Mouse (Mus musculus) lung, postnatal 0 days (tissue): ENCODE measurements at regions not wholly inside any gene's neighbourhood (a gene's known extent, or its start where the extent isn't known, plus 50 kb on each side); places are given as distances from the start of the nearest gene placed in this dataset.

Experiments used
- ATAC-seq: fragments of 200-750 bp; cut with Nextera tagmentation; 2 replicates; pipeline ENCODE4 v1.8.0; 2017; ENCODE audit warnings: moderate library complexity
- DNase-seq: peaks from one replicate; pipeline ENCODE4 v3.0.0-alpha.2; 2016; ENCODE audit warnings: low spot score
- H3K27ac ChIP-seq: fragments of 300-500 bp; sonication (generic); 2 replicates; pipeline ENCODE4 v1.5.1; 2014; ENCODE audit warnings: antibody characterized with exemption, mild to moderate bottlenecking, low read length, mixed read lengths
- H3K27me3 ChIP-seq: fragments of 300-500 bp; sonication (generic); replicated peaks from 2 replicates; pipeline ENCODE4 v1.6.1; 2014; ENCODE audit warnings: low read length, mixed read lengths; ENCODE audit not compliant: insufficient read depth
- H3K36me3 ChIP-seq: fragments of 300-500 bp; sonication (generic); 2 replicates; pipeline ENCODE4 v1.6.1; 2014; ENCODE audit warnings: low read length, mixed read lengths; ENCODE audit not compliant: insufficient read depth
- H3K4me1 ChIP-seq: fragments of 300-500 bp; sonication (generic); 2 replicates; pipeline ENCODE4 v1.6.1; 2014; ENCODE audit warnings: antibody characterized with exemption, low read depth, low read length, mixed read lengths; ENCODE audit not compliant: insufficient read depth
- H3K4me2 ChIP-seq: fragments of 300-500 bp; sonication (generic); replicated peaks from 2 replicates; pipeline ENCODE4 v1.6.1; 2014; ENCODE audit warnings: low read depth, mild to moderate bottlenecking, low read length, moderate library complexity, mixed read lengths
- H3K4me3 ChIP-seq: fragments of 300-500 bp; sonication (generic); 2 replicates; pipeline ENCODE4 v1.5.1; 2014; ENCODE audit warnings: low read depth, low read length
- H3K9ac ChIP-seq: fragments of 300-500 bp; sonication (generic); replicated peaks from 2 replicates; pipeline ENCODE4 v1.6.1; 2014; ENCODE audit warnings: low read depth, mild to moderate bottlenecking
- H3K9me3 ChIP-seq: fragments of 300-500 bp; sonication (generic); 2 replicates; pipeline ENCODE4 v1.6.1; 2016; ENCODE audit warnings: low read length, mixed read lengths
- CTCF ChIP-seq: IDR thresholded peaks from 2 replicates; pipeline ENCODE4 v1.5.1; 2016; ENCODE audit warnings: antibody characterized with exemption, mild to moderate bottlenecking
- EP300 ChIP-seq: IDR thresholded peaks from 2 replicates; pipeline ENCODE4 v1.6.1; 2016; ENCODE audit warnings: antibody characterized with exemption, mild to moderate bottlenecking, control low read depth
- WGBS: fragments of 180-500 bp; shearing (Covaris S2); extraction: QIAGEN DNeasy Blood & Tissue Kit; methylation state at CpG from one replicate; pipeline ENCODE4 v1.1.7; 2014; 5-methylcytosine and 5-hydroxymethylcytosine counted together

DNA sequence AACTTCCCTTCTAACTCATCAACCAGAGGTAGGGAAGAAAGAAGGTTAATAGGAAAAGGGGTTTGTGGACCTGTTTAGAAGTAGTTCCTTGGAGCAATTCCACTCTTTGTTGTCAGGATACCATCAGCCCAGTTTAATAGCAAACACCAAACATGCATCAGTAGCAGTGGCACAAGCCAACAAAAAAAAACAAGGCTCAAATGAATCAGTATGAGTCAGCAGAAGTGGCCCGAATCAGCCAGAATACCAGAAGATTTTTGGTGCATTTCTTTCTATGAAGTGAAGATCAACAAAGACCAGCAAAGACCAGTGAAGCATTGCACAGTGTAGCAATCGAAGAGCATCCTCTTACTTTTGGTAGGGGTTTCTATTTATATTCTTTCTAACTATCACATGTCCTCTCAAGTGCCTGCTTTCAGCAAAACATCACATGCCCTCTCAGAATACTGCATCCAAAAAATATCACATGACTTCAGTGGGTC is 52.9 kb upstream of the Gm10944 start:
- no peak for ATAC-seq
- no peak overlapping the region for H3K9ac ChIP-seq

GRCm38 (mm10) chr10:10614976-10615762 is 57.1 kb upstream of the Rab32 start:
- WGBS: 37% methylated on average over 12 of the region's 12 CpGs
- Histone ChIP-seq H3K4me2 (no peak overlapping the region), H3K9me3 (no peaks in the 10 kb centered on the region), H3K9ac (no peak overlapping the region), H3K27ac (no peak overlapping the region), H3K36me3 (no peaks in the 10 kb centered on the region), H3K27me3 (no peaks in the 10 kb centered on the region), H3K4me3 (no peak overlapping the region), H3K4me1 (no peaks in the 10 kb centered on the region)
- no peak for DNase-seq
- ATAC-seq: no peak
- no peak for TF ChIP-seq EP300
- no peak for TF ChIP-seq CTCF

More for the DNA sequence above, 52.9 kb upstream of the Gm10944 start:
- Histone ChIP-seq H3K27me3 (no peaks in the 10 kb centered on the region), H3K36me3 (no peaks in the 10 kb centered on the region), H3K4me2 (no peak overlapping the region), H3K27ac (no peak overlapping the region), H3K9me3 (no peaks in the 10 kb centered on the region), H3K4me3 (no peak overlapping the region), H3K4me1 (no peaks in the 10 kb centered on the region)
- WGBS: 84% methylated on average over 2 of the region's 2 CpGs
- no peak for DNase-seq
- no peak for TF ChIP-seq CTCF
- TF ChIP-seq EP300: no peak

- no peak overlapping the region for H3K4me2 ChIP-seq
- no peaks in the 10 kb centered on the region for H3K27me3 ChIP-seq
- TF ChIP-seq EP300 (no peak), CTCF (no peak)
- no peak for ATAC-seq
- H3K36me3 ChIP-seq: no peaks in the 10 kb centered on the region
- H3K9ac ChIP-seq: no peak overlapping the region
- H3K27ac ChIP-seq: no peak overlapping the region
- DNase-seq: peak; percentile 12
- no peaks in the 10 kb centered on the region for H3K9me3 ChIP-seq
- H3K4me1 ChIP-seq: no peaks in the 10 kb centered on the region
- WGBS: 62% methylated on average over 3 of the region's 3 CpGs
- no peak overlapping the region for H3K4me3 ChIP-seq
Observed at GRCm38 (mm10) chr10:10610561-10611345, 52.7 kb upstream of the Rab32 start.

- Histone ChIP-seq H3K27ac (no peak overlapping the region), H3K4me2 (no peak overlapping the region), H3K4me1 (no peaks in the 10 kb centered on the region), H3K4me3 (no peak overlapping the region), H3K36me3 (no peaks in the 10 kb centered on the region), H3K27me3 (no peaks in the 10 kb centered on the region), H3K9me3 (no peaks in the 10 kb centered on the region), H3K9ac (no peak overlapping the region)
- ATAC-seq: no peak
- 80% methylated on average over 1 of the region's 1 CpGs for WGBS
- DNase-seq: no peak
- TF ChIP-seq EP300 (no peak), CTCF (no peak)
Observed at GRCm38 (mm10) chr10:10608626-10609168, 50.6 kb upstream of the Rab32 start.
